Mouse (Mus musculus) E14TG2a.4 (cell line): ENCODE results near the gene Tek.

Source experiments
- CTCF ChIP-seq: conservative IDR thresholded peaks from 2 replicates; pipeline ENCODE4 v1.5.1; 2014; ENCODE audit warnings: low read length
- NANOG ChIP-seq: IDR thresholded peaks from 2 replicates; pipeline ENCODE4 v1.6.1; 2014; ENCODE audit warnings: borderline replicate concordance, low read length, mixed read lengths
- POU5F1 ChIP-seq: IDR thresholded peaks from 2 replicates; pipeline ENCODE4 v1.6.1; 2014; ENCODE audit warnings: low read length, borderline replicate concordance

- TF ChIP-seq CTCF (no peak), POU5F1 (no peak), NANOG (no peak)
Measured at GRCm38 (mm10) chr4:94746387-94746811, 7.3 kb downstream of the Tek start.
